Mouse (Mus musculus): Measurements from ENCODE around the gene Ackr3. TPM values are rescaled to one million over a fixed set of nuclear protein-coding genes. Genes with fewer than 3 reads are reported as not detected.

Gene Ackr3
- polyA plus RNA-seq, 2 experiments: 1.9 to 3.3 TPM

DNA sequence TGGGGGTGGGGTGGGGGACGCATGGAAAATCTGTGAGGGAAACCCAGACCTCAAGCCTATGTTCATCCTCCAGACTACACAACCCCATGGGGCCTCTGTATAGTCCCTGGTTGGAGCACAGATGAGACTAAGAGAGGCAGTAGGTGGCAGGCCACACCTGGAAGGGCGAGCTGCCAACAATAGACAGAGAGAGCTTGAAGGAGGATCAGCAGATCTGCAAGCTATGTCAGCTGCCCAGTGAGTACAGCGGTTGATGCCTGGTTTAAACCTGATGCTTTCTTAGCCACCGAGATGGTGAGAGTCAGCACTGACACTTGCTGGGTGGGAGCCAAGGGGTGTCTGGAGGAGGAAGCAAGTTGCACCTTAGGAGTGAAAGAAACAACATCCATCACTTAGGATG, 43.5 kb downstream of the Ackr3 start:
- H3K4me1 ChIP-seq (replicated peaks; ENCODE audit: control insufficient read depth in 2 of 2, insufficient read depth in 2 of 2, low read length in 1 of 2): peaks cover 69 to 77% of the 10 kb centered on the region in 2 experiments
- H3K4me3 ChIP-seq (ENCODE audit: insufficient read depth in 1 of 2, low read depth in 2 of 2, low read length in 2 of 2): no peak overlapping the region
- H3K4me2 ChIP-seq (ENCODE audit: low read depth): peak overlapping the region; percentile 56
- DNase-seq (ENCODE audit: low read depth in 3 of 3, low spot score in 3 of 3) (no peak), ATAC-seq (ENCODE audit: insufficient read depth) (peak; percentile 24; the same call in 1 of the 2 replicates)
- TF ChIP-seq EP300 (IDR thresholded peaks at IDR 0.05; ENCODE audit: low read depth): no peak
- no peak for TF ChIP-seq CTCF (IDR thresholded peaks at IDR 0.05; ENCODE audit: low read depth)
- no peaks in the 10 kb centered on the region for H3K9me3 ChIP-seq (ENCODE audit: control insufficient read depth, low read length)
- peak overlapping the region; percentile 70 for H3K9ac ChIP-seq (replicated peaks)
- H3K27ac ChIP-seq: peak overlapping the region; percentile 95
- no peaks in the 10 kb centered on the region for H3K36me3 ChIP-seq (replicated peaks; ENCODE audit: control insufficient read depth, insufficient read depth, low read depth)
- H3K27me3 ChIP-seq (ENCODE audit: control insufficient read depth, insufficient read depth, low read length): no peaks in the 10 kb centered on the region
- 49% methylated on average over 4 of the region's 4 CpGs for WGBS (ENCODE audit: insufficient replicate concordance)

DNA sequence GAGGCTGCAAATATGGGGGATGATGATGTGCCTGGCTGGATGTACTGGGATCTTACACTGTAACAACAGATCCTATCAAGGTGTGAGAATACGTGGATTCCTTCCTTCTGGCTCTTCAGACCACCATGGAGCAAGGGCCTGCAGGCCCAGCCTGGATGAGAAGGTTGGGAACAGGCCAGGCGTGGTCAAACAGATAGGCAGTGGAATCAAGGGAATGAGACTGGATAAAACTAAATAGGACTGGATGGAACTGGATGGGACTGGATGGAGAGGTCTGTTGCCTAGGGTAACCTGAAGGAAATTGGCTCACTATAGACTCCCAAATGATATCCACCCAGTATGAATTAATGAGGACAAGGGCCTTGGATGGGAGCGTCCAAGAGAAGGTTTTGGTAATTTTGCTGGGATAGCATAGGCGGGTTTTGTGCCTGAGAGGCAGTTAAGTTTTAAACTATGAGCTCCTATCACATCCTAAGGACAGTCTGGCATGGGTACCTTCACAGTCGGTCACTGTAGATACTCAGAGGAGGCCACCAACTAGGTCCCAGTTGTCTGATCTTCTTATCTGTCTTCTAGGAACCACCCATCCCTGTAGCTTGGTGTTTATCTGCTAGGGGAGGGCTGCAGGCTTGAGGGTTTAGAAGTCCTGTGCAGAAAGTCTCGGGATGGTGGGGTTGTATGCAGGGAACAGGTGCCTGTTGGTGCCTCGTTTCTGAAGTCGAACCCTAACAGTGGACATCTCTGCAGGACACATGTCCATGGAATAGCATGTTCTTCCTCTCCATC, 44.2 kb downstream of the Ackr3 start:
- peak overlapping the region; percentile 56 for H3K4me2 ChIP-seq (ENCODE audit: low read depth)
- DNase-seq (ENCODE audit: low read depth in 3 of 3, low spot score in 3 of 3): peak; percentile 64 to 73 (median 71)

DNA sequence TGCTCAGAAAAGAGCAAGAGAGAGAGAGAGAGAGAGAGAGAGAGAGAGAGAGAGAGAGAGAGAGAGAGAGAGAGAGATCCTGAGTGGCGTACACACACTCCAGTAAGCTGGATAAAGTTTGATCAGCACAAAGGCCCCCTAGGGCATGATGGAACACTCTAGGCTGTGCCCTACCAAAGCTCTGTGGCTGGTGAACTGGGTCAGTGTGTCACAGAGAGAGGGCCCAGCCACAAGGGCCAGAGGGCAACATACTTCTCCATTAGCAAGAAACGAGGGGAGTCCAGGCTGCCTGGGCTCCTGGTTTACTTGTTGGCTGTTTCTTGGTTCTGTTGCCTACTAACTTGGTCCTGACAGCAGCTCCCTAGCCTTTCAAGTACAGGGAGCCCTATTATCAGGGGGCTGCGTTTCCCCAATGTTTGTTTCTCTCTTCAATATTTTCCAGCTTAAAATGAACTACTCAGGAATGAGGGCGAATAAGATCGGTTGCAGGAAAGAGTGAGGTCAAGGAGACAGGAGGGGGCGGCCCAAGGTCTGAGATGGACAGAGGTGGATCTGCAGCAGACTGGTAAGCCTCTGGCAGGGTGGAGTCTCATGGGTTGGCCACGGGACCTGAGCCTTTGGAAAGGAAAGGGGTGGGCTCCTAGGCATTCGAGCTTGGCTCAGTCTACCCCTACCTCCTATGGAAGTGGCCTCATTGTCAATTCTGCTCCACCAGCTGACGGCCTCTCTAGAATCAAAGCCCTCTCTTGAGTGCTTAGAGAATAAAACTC, 45.4 kb downstream of the Ackr3 start:
- H3K27ac ChIP-seq: peak overlapping the region; percentile 95
- no peaks in the 10 kb centered on the region for H3K36me3 ChIP-seq (replicated peaks; ENCODE audit: control insufficient read depth, insufficient read depth, low read depth)
- 62% methylated on average over 9 of the region's 9 CpGs for WGBS (ENCODE audit: insufficient replicate concordance)
- no peaks in the 10 kb centered on the region for H3K9me3 ChIP-seq (ENCODE audit: control insufficient read depth, low read length)
- no peak overlapping the region for H3K4me3 ChIP-seq (ENCODE audit: insufficient read depth in 1 of 2, low read depth in 2 of 2, low read length in 2 of 2)
- H3K27me3 ChIP-seq (ENCODE audit: control insufficient read depth, insufficient read depth, low read length): no peaks in the 10 kb centered on the region
- ATAC-seq (ENCODE audit: insufficient read depth): no peak
- no peak for DNase-seq (ENCODE audit: low read depth in 3 of 3, low spot score in 3 of 3)
- peak overlapping the region; percentile 70 for H3K9ac ChIP-seq (replicated peaks)
- peak overlapping the region; percentile 56 for H3K4me2 ChIP-seq (ENCODE audit: low read depth)
- peaks cover 55 to 61% of the 10 kb centered on the region in 2 experiments for H3K4me1 ChIP-seq (replicated peaks; ENCODE audit: control insufficient read depth in 2 of 2, insufficient read depth in 2 of 2, low read length in 1 of 2)
- no peak for TF ChIP-seq CTCF (IDR thresholded peaks at IDR 0.05; ENCODE audit: low read depth)
- TF ChIP-seq EP300 (IDR thresholded peaks at IDR 0.05; ENCODE audit: low read depth): no peak

More for the DNA sequence above, 44.2 kb downstream of the Ackr3 start:
- peak; percentile 87 for ATAC-seq (ENCODE audit: insufficient read depth)
- peaks cover 62 to 70% of the 10 kb centered on the region in 2 experiments for H3K4me1 ChIP-seq (replicated peaks; ENCODE audit: control insufficient read depth in 2 of 2, insufficient read depth in 2 of 2, low read length in 1 of 2)
- H3K9ac ChIP-seq (replicated peaks): peak overlapping the region; percentile 70
- no peaks in the 10 kb centered on the region for H3K27me3 ChIP-seq (ENCODE audit: control insufficient read depth, insufficient read depth, low read length)
- no peaks in the 10 kb centered on the region for H3K36me3 ChIP-seq (replicated peaks; ENCODE audit: control insufficient read depth, insufficient read depth, low read depth)
- no peaks in the 10 kb centered on the region for H3K9me3 ChIP-seq (ENCODE audit: control insufficient read depth, low read length)
- H3K4me3 ChIP-seq (ENCODE audit: insufficient read depth in 1 of 2, low read depth in 2 of 2, low read length in 2 of 2): peak overlapping the region; percentile 19 to 36; a peak in 2 of 4 replicates
- TF ChIP-seq EP300 (IDR thresholded peaks at IDR 0.05; ENCODE audit: low read depth) (peak; percentile 83), CTCF (IDR thresholded peaks at IDR 0.05; ENCODE audit: low read depth) (no peak)
- peak overlapping the region; percentile 95 for H3K27ac ChIP-seq
- 36% methylated on average over 8 of the region's 8 CpGs for WGBS (ENCODE audit: insufficient replicate concordance)

DNA sequence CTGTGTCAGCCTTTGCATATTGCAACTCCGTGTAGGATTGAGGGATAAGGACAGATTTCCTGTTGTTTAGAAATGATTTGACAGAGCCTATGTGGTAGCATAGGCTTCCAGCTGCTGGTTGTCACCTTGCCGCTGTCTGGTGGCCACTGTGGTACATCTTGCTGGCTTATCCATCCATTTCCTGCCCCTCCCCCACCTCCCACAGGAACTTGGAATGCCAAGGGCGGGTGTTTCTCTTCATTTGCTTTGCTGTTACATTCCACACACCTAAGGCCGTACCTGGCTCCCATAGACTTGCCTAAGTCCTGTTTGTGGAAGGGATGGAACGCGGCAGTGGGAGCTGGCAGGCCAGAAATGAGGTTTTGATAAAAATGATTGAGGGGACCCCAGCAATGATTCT, 46.6 kb downstream of the Ackr3 start:
- no peak for TF ChIP-seq EP300 (IDR thresholded peaks at IDR 0.05; ENCODE audit: low read depth)
- TF ChIP-seq CTCF (IDR thresholded peaks at IDR 0.05; ENCODE audit: low read depth): no peak
- no peak for DNase-seq (ENCODE audit: low read depth in 3 of 3, low spot score in 3 of 3)
- Histone ChIP-seq H3K4me1 (replicated peaks; ENCODE audit: control insufficient read depth in 2 of 2, insufficient read depth in 2 of 2, low read length in 1 of 2) (peaks cover 43 to 50% of the 10 kb centered on the region in 2 experiments), H3K9ac (replicated peaks) (no peak overlapping the region), H3K4me2 (ENCODE audit: low read depth) (no peak overlapping the region), H3K27me3 (ENCODE audit: control insufficient read depth, insufficient read depth, low read length) (no peaks in the 10 kb centered on the region; the same call in 1 of the 2 replicates), H3K27ac (no peak overlapping the region), H3K36me3 (replicated peaks; ENCODE audit: control insufficient read depth, insufficient read depth, low read depth) (no peaks in the 10 kb centered on the region), H3K9me3 (ENCODE audit: control insufficient read depth, low read length) (no peaks in the 10 kb centered on the region), H3K4me3 (ENCODE audit: insufficient read depth in 1 of 2, low read depth in 2 of 2, low read length in 2 of 2) (no peak overlapping the region)
- no peak for ATAC-seq (ENCODE audit: insufficient read depth)
- 66% methylated on average over 6 of the region's 6 CpGs for WGBS (ENCODE audit: insufficient replicate concordance)

DNA sequence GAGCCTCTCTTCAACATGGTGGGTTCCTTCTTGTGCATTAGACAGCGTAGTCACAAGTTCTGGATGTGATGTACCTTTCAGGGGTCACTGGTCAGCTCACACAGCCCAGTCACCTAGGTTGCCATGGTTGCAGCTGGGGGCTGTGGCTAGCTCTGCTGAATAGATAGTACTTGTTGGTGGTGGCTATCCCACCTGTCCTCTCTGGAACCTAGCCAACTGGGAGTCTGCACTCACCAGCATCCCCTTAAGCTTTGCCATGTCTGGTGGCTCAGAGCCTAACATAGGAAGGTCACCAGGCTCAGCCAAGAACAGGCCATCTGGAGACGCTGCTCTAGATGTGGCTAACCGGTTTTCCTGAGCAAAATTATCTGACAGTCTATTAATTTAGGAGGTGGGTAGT, 47.4 kb downstream of the Ackr3 start:
- DNase-seq (ENCODE audit: low read depth in 3 of 3, low spot score in 3 of 3): no peak
- Histone ChIP-seq H3K9me3 (ENCODE audit: control insufficient read depth, low read length) (no peaks in the 10 kb centered on the region), H3K4me3 (ENCODE audit: insufficient read depth in 1 of 2, low read depth in 2 of 2, low read length in 2 of 2) (no peak overlapping the region), H3K27me3 (ENCODE audit: control insufficient read depth, insufficient read depth, low read length) (no peaks in the 10 kb centered on the region; the same call in 1 of the 2 replicates), H3K27ac (no peak overlapping the region), H3K9ac (replicated peaks) (no peak overlapping the region), H3K4me2 (ENCODE audit: low read depth) (no peak overlapping the region), H3K4me1 (replicated peaks; ENCODE audit: control insufficient read depth in 2 of 2, insufficient read depth in 2 of 2, low read length in 1 of 2) (peaks cover 36 to 42% of the 10 kb centered on the region in 2 experiments), H3K36me3 (replicated peaks; ENCODE audit: control insufficient read depth, insufficient read depth, low read depth) (no peaks in the 10 kb centered on the region)
- no peak for TF ChIP-seq CTCF (IDR thresholded peaks at IDR 0.05; ENCODE audit: low read depth)
- no peak for TF ChIP-seq EP300 (IDR thresholded peaks at IDR 0.05; ENCODE audit: low read depth)
- no peak for ATAC-seq (ENCODE audit: insufficient read depth)
- 74% methylated on average over 3 of the region's 3 CpGs for WGBS (ENCODE audit: insufficient replicate concordance)
